Mouse (Mus musculus) adrenal gland, adult 10 weeks (tissue): ENCODE results near the gene Slc5a4b. TPM values are rescaled to one million over a fixed set of nuclear protein-coding genes. Genes with fewer than 3 reads are reported as not detected.

Source experiments
- polyA plus RNA-seq: library from polyadenylated mRNA; stranded (reverse); fragments of 350-450 nt; fragmentation: Illumina TruSeq; extraction: RNeasy Lipid Tissue Mini Kit (QIAGEN cat#74804); gene quantifications from one replicate; pipeline ENCODE4 v1.2.3, GENCODE M21; 2014; ENCODE audit warnings: low read depth, low replicate concordance

Slc5a4b gene
- polyA plus RNA-seq = not detected

DNA sequence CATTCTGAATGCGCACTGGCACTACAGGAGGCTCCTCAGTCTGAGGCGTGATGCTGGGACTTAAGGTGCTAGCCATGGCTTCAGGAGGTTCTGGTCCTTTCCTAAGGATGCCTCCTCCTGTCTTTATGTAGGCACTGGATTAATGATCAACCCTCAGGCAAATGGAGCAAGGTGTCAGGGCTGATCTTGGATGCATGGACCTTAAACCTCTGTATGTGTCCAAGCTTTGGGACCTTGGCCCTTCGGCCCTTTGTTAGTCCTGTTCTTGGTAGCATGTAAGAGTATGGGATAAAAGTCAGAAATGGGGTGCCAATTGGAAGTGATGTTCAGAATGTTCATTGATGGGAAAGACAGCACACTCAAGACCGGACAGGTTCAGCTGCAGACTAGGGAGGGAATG lies at the start of gene Slc5a4b:
Gene Slc5a4b, minus strand, starts transcription at position 101 of the 400 bp plus-strand sequence.

DNA sequence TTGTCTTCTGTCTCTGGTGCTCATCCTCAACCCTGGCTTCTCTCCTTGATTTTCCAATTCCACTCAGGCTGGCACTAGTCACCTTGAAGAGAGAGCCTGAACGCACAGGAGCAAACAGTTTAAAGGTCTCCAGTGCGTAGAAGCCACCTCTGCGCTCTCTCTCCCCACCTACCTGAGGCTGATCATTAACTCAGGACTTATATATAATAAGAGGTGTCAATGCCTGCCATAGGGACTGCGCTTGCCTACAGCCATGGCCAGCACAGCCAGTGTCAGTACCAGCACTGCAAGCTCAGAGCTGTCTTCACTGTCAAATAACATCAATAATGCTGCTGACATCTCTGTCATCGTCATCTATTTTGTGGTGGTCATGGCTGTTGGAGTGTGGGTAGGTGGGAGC lies 36.5 kb upstream of the Slc5a4b start, which contains the start of gene Slc5a4a:
Gene Slc5a4a, plus strand, starts transcription at position 174 of the 400 bp plus-strand sequence.

DNA sequence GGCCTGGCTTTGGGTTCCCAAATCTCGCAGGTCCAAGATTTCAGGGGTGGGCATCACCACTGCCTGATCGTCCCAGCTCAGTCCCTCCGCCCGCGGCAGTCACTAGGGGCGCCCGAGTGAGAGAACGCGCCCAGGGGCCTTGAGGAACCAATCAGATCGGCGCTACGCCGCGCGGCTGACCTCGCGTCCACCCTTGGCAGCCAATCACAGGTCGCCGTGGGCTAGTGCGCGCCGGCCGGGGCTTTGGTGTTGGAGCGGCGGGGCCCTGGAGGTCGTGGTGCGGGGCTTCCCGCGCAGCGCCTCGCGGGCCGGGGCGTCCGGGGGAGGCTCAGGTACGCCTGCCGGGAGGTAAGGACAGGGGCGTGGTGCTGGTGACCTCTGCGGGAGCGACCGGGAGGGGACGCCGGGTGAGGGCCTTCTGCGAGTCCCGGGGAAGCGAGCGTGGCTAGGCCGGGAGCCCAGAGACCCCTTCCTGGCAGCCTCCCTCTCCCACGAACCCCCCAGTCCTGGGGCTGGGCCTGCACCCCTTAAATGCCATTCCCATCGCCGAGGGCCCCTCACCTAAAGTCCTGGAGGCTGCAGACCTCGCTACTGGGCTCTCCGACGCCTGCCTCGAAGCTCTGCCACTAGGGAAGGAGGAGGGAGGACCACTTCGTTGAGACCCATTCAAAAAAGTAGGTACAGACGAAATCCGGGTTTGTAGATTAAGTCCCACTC lies 78.2 kb downstream of the Slc5a4b start, which contains the start of gene Zfp280b:
Gene Zfp280b, plus strand, starts transcription at position 249 of the 717 bp plus-strand sequence.

Other genes starting within 250 kb of the Slc5a4b start
- gene Derl3, start 217.5 kb downstream of the Slc5a4b start, polyA plus RNA-seq = not detected
- gene Smarcb1, start 189.3 kb downstream of the Slc5a4b start, polyA plus RNA-seq = 17.3 TPM
- 44.3 TPM for gene Chchd10, start 177.8 kb downstream of the Slc5a4b start, polyA plus RNA-seq
- 2.8 TPM for gene Mmp11, start 174.5 kb downstream of the Slc5a4b start, polyA plus RNA-seq
- not detected for gene Gm867, start 170.3 kb downstream of the Slc5a4b start, polyA plus RNA-seq
- not detected for gene Vpreb3, start 167.9 kb downstream of the Slc5a4b start, polyA plus RNA-seq
- gene Gm5134, start 156.4 kb downstream of the Slc5a4b start, polyA plus RNA-seq = not detected
- 7.5 TPM for gene Zfp280b, start 78.3 kb downstream of the Slc5a4b start, polyA plus RNA-seq
- gene Slc5a4a, start 36.5 kb upstream of the Slc5a4b start, polyA plus RNA-seq = not detected
- gene Prmt2, start 126.9 kb upstream of the Slc5a4b start, polyA plus RNA-seq = 3.8 TPM
- gene S100b, start 142.9 kb upstream of the Slc5a4b start, polyA plus RNA-seq = 1.5 TPM
- gene Dip2a, start 234.3 kb upstream of the Slc5a4b start, polyA plus RNA-seq = 13.4 TPM